Mouse (Mus musculus): ENCODE measurements around the gene Mfap4.
A peak's percentile ranks its signal among the peaks of the same experiment; 100 is the strongest.

The Mfap4 gene

GRCm38 (mm10) chr11:61483226-61483845 is 1.9 kb upstream of the Mfap4 start:
- DNase-seq = no peak

GRCm38 (mm10) chr11:61484256-61484612 is 997 bp upstream of the Mfap4 start:
- no peak for DNase-seq

GRCm38 (mm10) chr11:61485541-61486457 is 568 bp downstream of the Mfap4 start:
- DNase-seq = no peak

- no peak for DNase-seq
These were observed 1.4 kb downstream of the Mfap4 start for GRCm38 (mm10) chr11:61486458-61487219.

- peak; percentile 82 for DNase-seq
These were observed 2.2 kb downstream of the Mfap4 start for GRCm38 (mm10) chr11:61487401-61487800.

GRCm38 (mm10) chr11:61487936-61488335 is 2.7 kb downstream of the Mfap4 start:
- DNase-seq = no peak

GRCm38 (mm10) chr11:61489085-61489484 is 3.9 kb downstream of the Mfap4 start:
- DNase-seq = no peak

- no peak for DNase-seq
These were observed 4.6 kb downstream of the Mfap4 start for GRCm38 (mm10) chr11:61489874-61490273.

- no peak for DNase-seq
These were observed 5.8 kb downstream of the Mfap4 start for GRCm38 (mm10) chr11:61490944-61491520.

- no peak for DNase-seq
These were observed 7.6 kb downstream of the Mfap4 start for GRCm38 (mm10) chr11:61492749-61493401.

GRCm38 (mm10) chr11:61493525-61494128 is 8.4 kb downstream of the Mfap4 start:
- peak; percentile 35 for DNase-seq

GRCm38 (mm10) chr11:61494129-61494997 is 9.1 kb downstream of the Mfap4 start, which contains the start of gene Mapk7:
Gene Mapk7, minus strand, starts transcription at chr11:61494406.
- peak; percentile 98 for DNase-seq

GRCm38 (mm10) chr11:61495528-61495927 is 10.3 kb downstream of the Mfap4 start:
- DNase-seq = no peak

GRCm38 (mm10) chr11:61497490-61497889 is 12.3 kb downstream of the Mfap4 start:
- DNase-seq = no peak

- no peak for DNase-seq
These were observed 13.7 kb downstream of the Mfap4 start for GRCm38 (mm10) chr11:61498736-61499504.

GRCm38 (mm10) chr11:61503933-61504332 is 18.7 kb downstream of the Mfap4 start:
- DNase-seq = no peak

GRCm38 (mm10) chr11:61504713-61505257 is 19.6 kb downstream of the Mfap4 start, which contains the start of gene B9d1:
Gene B9d1, plus strand, starts transcription at chr11:61505144.
- peak; percentile 96 for DNase-seq

GRCm38 (mm10) chr11:61514953-61515352 is 29.7 kb downstream of the Mfap4 start:
- DNase-seq = peak; percentile 74

- DNase-seq = no peak
These were observed 32.7 kb downstream of the Mfap4 start for GRCm38 (mm10) chr11:61517971-61518370.

- DNase-seq = no peak
These were observed 33.6 kb downstream of the Mfap4 start for GRCm38 (mm10) chr11:61518871-61519270.
